11 mouse cellular contexts compared by ENCODE assay signal in genomic region chr5:66528567-66528966, GRCm38 (mm10).
DNase-seq lines count a peak whose midpoint lies in the region; ATAC-seq and TF ChIP-seq lines count a peak whose summit lies in the region.
"Had no signal": no experiment of that assay in that cellular context is flagged by ENCODE, and none has a peak within 500 bp of the region (broad histone marks: within the 10 kb centered on the region; RNA-seq: fewer than 3 reads in every experiment).

No protein-coding gene starts in this region.

- no peak for ATAC-seq in heart, embryonic 11.5 days (replicated peaks; ENCODE audit: insufficient number of reproducible peaks, low FRiP score, low TSS enrichment)
- no peak for ATAC-seq in kidney, postnatal 0 days (replicated peaks; ENCODE audit: low FRiP score, low read depth)
- ATAC-seq in embryonic facial prominence, embryonic 11.5 days (replicated peaks; ENCODE audit: insufficient number of reproducible peaks, low FRiP score, low TSS enrichment, low read depth): peak; percentile 87
- peak; percentile 68 for ATAC-seq in limb, embryonic 15.5 days (ENCODE audit: insufficient number of reproducible peaks, low FRiP score, low TSS enrichment, low read depth)
- no peak for ATAC-seq in liver, postnatal 0 days
- no peak for ATAC-seq in CD4-positive, CD25-positive, alpha-beta regulatory T cell, adult 4 months
- ATAC-seq: lung, postnatal 0 days had no signal

- 0 out of 2 replicates have a peak overlapping the region, but pooled peaks have one; percentile 3 for H3K9ac ChIP-seq in heart, embryonic 11.5 days (ENCODE audit: low read depth, low read length)
- no peak overlapping the region for H3K9ac ChIP-seq in kidney, postnatal 0 days (ENCODE audit: low read depth, low read length)
- no peak overlapping the region for H3K9ac ChIP-seq in embryonic facial prominence, embryonic 11.5 days (replicated peaks; ENCODE audit: low read length)
- no peak overlapping the region for H3K9ac ChIP-seq in limb, embryonic 15.5 days
- H3K9ac ChIP-seq in liver, postnatal 0 days (replicated peaks): no peak overlapping the region

- no peaks in the 10 kb centered on the region for H3K36me3 ChIP-seq in heart, embryonic 11.5 days (ENCODE audit: control insufficient read depth, insufficient read depth, low read length)
- H3K36me3 ChIP-seq in kidney, postnatal 0 days (ENCODE audit: insufficient read depth, low read length): no peaks in the 10 kb centered on the region
- no peaks in the 10 kb centered on the region; the same call in 1 of the 2 replicates for H3K36me3 ChIP-seq in embryonic facial prominence, embryonic 11.5 days (replicated peaks; ENCODE audit: control insufficient read depth, insufficient read depth, low read depth, low read length)
- no peaks in the 10 kb centered on the region for H3K36me3 ChIP-seq in limb, embryonic 15.5 days
- no peaks in the 10 kb centered on the region for H3K36me3 ChIP-seq in liver, postnatal 0 days (replicated peaks; ENCODE audit: insufficient read depth, low read length)

- H3K27me3 ChIP-seq in heart, embryonic 11.5 days (ENCODE audit: control insufficient read depth, insufficient read depth, low read length): no peaks in the 10 kb centered on the region
- H3K27me3 ChIP-seq in kidney, postnatal 0 days (ENCODE audit: insufficient read depth, low read length): no peaks in the 10 kb centered on the region
- H3K27me3 ChIP-seq in embryonic facial prominence, embryonic 11.5 days (ENCODE audit: control insufficient read depth, insufficient read depth, low read length): no peaks in the 10 kb centered on the region
- no peaks in the 10 kb centered on the region for H3K27me3 ChIP-seq in limb, embryonic 15.5 days
- no peaks in the 10 kb centered on the region for H3K27me3 ChIP-seq in liver, postnatal 0 days (ENCODE audit: insufficient read depth, low read length)

- peak overlapping the region; percentile 52 for H3K27ac ChIP-seq in heart, embryonic 11.5 days (ENCODE audit: low read depth, low read length)
- H3K27ac ChIP-seq in kidney, postnatal 0 days: 0 out of 2 replicates have a peak overlapping the region, but pooled peaks have one; percentile 25
- peak overlapping the region; percentile 61 for H3K27ac ChIP-seq in embryonic facial prominence, embryonic 11.5 days (replicated peaks; ENCODE audit: low read depth, low read length)
- peak overlapping the region; percentile 80 for H3K27ac ChIP-seq in limb, embryonic 15.5 days
- H3K27ac ChIP-seq in liver, postnatal 0 days (ENCODE audit: low read depth): no peak overlapping the region

- TF ChIP-seq EP300 in liver, postnatal 0 days (IDR thresholded peaks at IDR 0.05; ENCODE audit: low read depth): no peak

- WGBS in heart, embryonic 11.5 days (ENCODE audit: insufficient replicate concordance): 36% methylated on average over 7 of the region's 7 CpGs
- WGBS in kidney, postnatal 0 days: 32% methylated on average over 7 of the region's 7 CpGs
- WGBS in embryonic facial prominence, embryonic 11.5 days: 11% methylated on average over 7 of the region's 7 CpGs
- WGBS in limb, embryonic 15.5 days: 28% methylated on average over 7 of the region's 7 CpGs
- 73% methylated on average over 7 of the region's 7 CpGs for WGBS in liver, postnatal 0 days (ENCODE audit: insufficient replicate concordance)

- DNase-seq in heart, adult 8-10 months (ENCODE audit: low spot score): no peak
- DNase-seq in kidney, postnatal 0 days (ENCODE audit: low spot score): peak; percentile 67
- no peak for DNase-seq in kidney, adult 18-20 months
- peak; percentile 88 for DNase-seq in embryonic facial prominence, embryonic 11.5 days (ENCODE audit: low spot score)
- no peak for DNase-seq in liver, postnatal 0 days
- DNase-seq: adrenal gland, adult 8-10 months; midbrain, embryonic 14.5 days had no signal

- H3K4me1 ChIP-seq in heart, embryonic 11.5 days (ENCODE audit: control insufficient read depth, insufficient read depth, low read length): peaks cover 22% of the 10 kb centered on the region
- peaks cover 23% of the 10 kb centered on the region for H3K4me1 ChIP-seq in kidney, postnatal 0 days (replicated peaks; ENCODE audit: insufficient read depth, low read length)
- H3K4me1 ChIP-seq in embryonic facial prominence, embryonic 11.5 days (ENCODE audit: control insufficient read depth, insufficient read depth, low read length): peaks cover 7% of the 10 kb centered on the region
- peaks cover 59% of the 10 kb centered on the region for H3K4me1 ChIP-seq in limb, embryonic 15.5 days
- no peaks in the 10 kb centered on the region for H3K4me1 ChIP-seq in liver, postnatal 0 days (ENCODE audit: insufficient read depth)

- no peaks in the 10 kb centered on the region for H3K9me3 ChIP-seq in heart, embryonic 11.5 days (replicated peaks; ENCODE audit: control insufficient read depth, low read length)
- H3K9me3 ChIP-seq in kidney, postnatal 0 days (replicated peaks; ENCODE audit: low read length): no peaks in the 10 kb centered on the region
- H3K9me3 ChIP-seq in embryonic facial prominence, embryonic 11.5 days (replicated peaks; ENCODE audit: control insufficient read depth, low read length): no peaks in the 10 kb centered on the region
- no peaks in the 10 kb centered on the region for H3K9me3 ChIP-seq in limb, embryonic 15.5 days
- no peaks in the 10 kb centered on the region for H3K9me3 ChIP-seq in liver, postnatal 0 days (ENCODE audit: low read length)

- no peak for TF ChIP-seq CTCF in kidney, postnatal 0 days (IDR thresholded peaks at IDR 0.05; ENCODE audit: low read depth)
- TF ChIP-seq CTCF in liver, postnatal 0 days (IDR thresholded peaks at IDR 0.05; ENCODE audit: low read depth): no peak

- no peak overlapping the region for H3K4me3 ChIP-seq in heart, embryonic 11.5 days (ENCODE audit: low read depth, low read length)
- no peak overlapping the region for H3K4me3 ChIP-seq in kidney, postnatal 0 days (replicated peaks; ENCODE audit: low read depth, low read length)
- H3K4me3 ChIP-seq in embryonic facial prominence, embryonic 11.5 days (ENCODE audit: low read depth, low read length): no peak overlapping the region
- no peak overlapping the region for H3K4me3 ChIP-seq in limb, embryonic 15.5 days
- no peak overlapping the region for H3K4me3 ChIP-seq in liver, postnatal 0 days (ENCODE audit: low read depth, low read length)

- H3K4me2 ChIP-seq in heart, embryonic 11.5 days: no peak overlapping the region
- H3K4me2 ChIP-seq in kidney, postnatal 0 days (ENCODE audit: low read length): no peak overlapping the region
- no peak overlapping the region for H3K4me2 ChIP-seq in embryonic facial prominence, embryonic 11.5 days (ENCODE audit: low read depth, low read length)
- H3K4me2 ChIP-seq in limb, embryonic 15.5 days: no peak overlapping the region
- no peak overlapping the region for H3K4me2 ChIP-seq in liver, postnatal 0 days (ENCODE audit: low read depth, low read length)

Comparison
In these comparisons a context has a peak if more than half of its experiments do, and no peak if none do; other contexts are left out.
1. DNase-seq: peak in kidney, postnatal 0 days (single experiment) and embryonic facial prominence, embryonic 11.5 days (single experiment); none in heart, adult 8-10 months (single experiment), kidney, adult 18-20 months (single experiment) and liver, postnatal 0 days (single experiment).
2. ATAC-seq: peak in embryonic facial prominence, embryonic 11.5 days (single experiment) and limb, embryonic 15.5 days (single experiment); none in heart, embryonic 11.5 days (single experiment), kidney, postnatal 0 days (single experiment), liver, postnatal 0 days (single experiment) and CD4-positive, CD25-positive, alpha-beta regulatory T cell, adult 4 months (single experiment).